Mouse (Mus musculus): ENCODE data around the gene Birc2. TPM values are rescaled to one million over a fixed set of nuclear protein-coding genes. Genes with fewer than 3 reads are reported as not detected.

Gene Birc2
- polyA plus RNA-seq, 1 experiment from 2014 or later, result 18.5 TPM

DNA sequence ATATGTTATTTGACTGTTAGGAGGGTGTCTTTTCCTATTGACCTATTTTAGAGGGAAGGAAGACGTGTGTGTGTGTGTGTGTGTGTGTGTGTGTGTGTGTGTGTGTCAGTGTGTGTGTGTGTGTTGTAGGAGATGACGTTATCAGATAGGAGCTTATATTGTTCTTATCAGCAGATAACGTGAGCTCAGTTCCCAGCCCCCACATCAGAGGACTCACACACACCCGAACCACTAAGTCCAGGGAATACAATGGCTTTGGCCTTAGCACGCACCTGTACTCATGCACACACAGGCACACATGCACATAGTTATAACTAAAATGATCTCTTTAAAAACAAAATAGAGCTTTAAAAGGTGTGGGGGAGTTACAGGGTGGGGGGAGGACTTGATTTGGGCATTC lies 67.4 kb downstream of the Birc2 start:
- Histone ChIP-seq H3K4me2 (replicated peaks; ENCODE audit: low read depth) (no peak overlapping the region), H3K36me3 (ENCODE audit: control insufficient read depth, insufficient read depth) (peaks cover 28% of the 10 kb centered on the region), H3K4me3 (ENCODE audit: low read depth, low read length) (no peak overlapping the region), H3K27me3 (replicated peaks; ENCODE audit: control insufficient read depth, insufficient read depth, low read length) (no peaks in the 10 kb centered on the region), H3K27ac (ENCODE audit: low read depth, low read length) (no peak overlapping the region), H3K9me3 (ENCODE audit: control insufficient read depth) (no peaks in the 10 kb centered on the region), H3K4me1 (replicated peaks; ENCODE audit: control insufficient read depth, insufficient read depth, low read length) (no peaks in the 10 kb centered on the region; the same call in 1 of the 2 replicates), H3K9ac (ENCODE audit: low read depth, low read length) (no peak overlapping the region)
- 60% methylated on average over 5 of the region's 5 CpGs for WGBS
- TF ChIP-seq CTCF (IDR thresholded peaks at IDR 0.05; ENCODE audit: low read depth), result no peak
- ATAC-seq, result no peak

DNA sequence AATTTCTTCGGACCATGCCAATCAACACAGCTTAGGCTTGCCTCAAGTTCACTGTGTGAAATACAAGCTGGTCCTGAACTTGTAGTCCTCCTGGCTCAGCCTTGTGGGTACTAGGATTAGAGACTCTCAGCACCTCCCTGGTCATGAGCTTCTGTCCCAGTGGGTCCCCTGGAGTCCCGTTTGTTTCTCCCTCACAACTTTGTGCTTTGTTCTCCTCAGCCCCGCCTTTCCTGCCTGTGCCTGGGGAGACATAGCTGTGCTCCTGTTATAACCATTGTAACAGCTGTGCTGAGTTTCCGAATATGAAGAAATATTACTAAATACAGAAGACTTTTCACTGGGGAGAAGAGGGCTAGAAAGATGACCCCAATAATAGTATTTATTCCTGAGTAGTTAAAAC lies 67.8 kb downstream of the Birc2 start:
- WGBS, result 66% methylated on average over 4 of the region's 4 CpGs
- Histone ChIP-seq H3K36me3 (ENCODE audit: control insufficient read depth, insufficient read depth) (peaks cover 28% of the 10 kb centered on the region), H3K27me3 (replicated peaks; ENCODE audit: control insufficient read depth, insufficient read depth, low read length) (no peaks in the 10 kb centered on the region), H3K27ac (ENCODE audit: low read depth, low read length) (no peak overlapping the region), H3K4me1 (replicated peaks; ENCODE audit: control insufficient read depth, insufficient read depth, low read length) (no peaks in the 10 kb centered on the region; the same call in 1 of the 2 replicates), H3K4me2 (replicated peaks; ENCODE audit: low read depth) (no peak overlapping the region), H3K9ac (ENCODE audit: low read depth, low read length) (no peak overlapping the region), H3K4me3 (ENCODE audit: low read depth, low read length) (no peak overlapping the region), H3K9me3 (ENCODE audit: control insufficient read depth) (no peaks in the 10 kb centered on the region)
- no peak for TF ChIP-seq CTCF (IDR thresholded peaks at IDR 0.05; ENCODE audit: low read depth)
- no peak for ATAC-seq

Small RNAs within 50 kb of the gene (microRNA-seq; reads per million reads assigned to microRNA genes)
- gene Mir5618, result 1.4 reads per million

Other genes starting within 250 kb of the Birc2 start
- gene Mmp20, start 208.8 kb downstream of the Birc2 start, polyA plus RNA-seq (2015; fragmentation: Nextera tagmentation; extraction: Ambion mirVana), result 0.09 TPM in 1 of 2 replicates, not detected in the other
- 7.1 and 8.8 TPM in 2 replicates for gene Mmp7, start 145.0 kb downstream of the Birc2 start, polyA plus RNA-seq (2015; fragmentation: Nextera tagmentation; extraction: Ambion mirVana)
- gene Tmem123, start 73.0 kb downstream of the Birc2 start, polyA plus RNA-seq (2015; fragmentation: Nextera tagmentation; extraction: Ambion mirVana), result 32.8 and 36.5 TPM in 2 replicates
- gene Birc3, start 36.1 kb upstream of the Birc2 start, polyA plus RNA-seq (2015; fragmentation: Nextera tagmentation; extraction: Ambion mirVana), result 8.2 and 8.6 TPM in 2 replicates
- gene Yap1, start 167.5 kb upstream of the Birc2 start, polyA plus RNA-seq (2015; fragmentation: Nextera tagmentation; extraction: Ambion mirVana), result 11.4 TPM in 2 replicates
- 1.6 and 2.0 TPM in 2 replicates for gene Cfap300, start 205.8 kb upstream of the Birc2 start, polyA plus RNA-seq (2015; fragmentation: Nextera tagmentation; extraction: Ambion mirVana)

All from intestine, postnatal 0 days (tissue).